Mouse (Mus musculus) urinary bladder, postnatal 25 days (tissue): Measurements from ENCODE around the gene Rtf2.

Source experiments
- DNase-seq: peaks from one replicate; pipeline ENCODE4 v3.0.0; 2022; ENCODE audit warnings: low spot score

Rtf2 gene

DNA sequence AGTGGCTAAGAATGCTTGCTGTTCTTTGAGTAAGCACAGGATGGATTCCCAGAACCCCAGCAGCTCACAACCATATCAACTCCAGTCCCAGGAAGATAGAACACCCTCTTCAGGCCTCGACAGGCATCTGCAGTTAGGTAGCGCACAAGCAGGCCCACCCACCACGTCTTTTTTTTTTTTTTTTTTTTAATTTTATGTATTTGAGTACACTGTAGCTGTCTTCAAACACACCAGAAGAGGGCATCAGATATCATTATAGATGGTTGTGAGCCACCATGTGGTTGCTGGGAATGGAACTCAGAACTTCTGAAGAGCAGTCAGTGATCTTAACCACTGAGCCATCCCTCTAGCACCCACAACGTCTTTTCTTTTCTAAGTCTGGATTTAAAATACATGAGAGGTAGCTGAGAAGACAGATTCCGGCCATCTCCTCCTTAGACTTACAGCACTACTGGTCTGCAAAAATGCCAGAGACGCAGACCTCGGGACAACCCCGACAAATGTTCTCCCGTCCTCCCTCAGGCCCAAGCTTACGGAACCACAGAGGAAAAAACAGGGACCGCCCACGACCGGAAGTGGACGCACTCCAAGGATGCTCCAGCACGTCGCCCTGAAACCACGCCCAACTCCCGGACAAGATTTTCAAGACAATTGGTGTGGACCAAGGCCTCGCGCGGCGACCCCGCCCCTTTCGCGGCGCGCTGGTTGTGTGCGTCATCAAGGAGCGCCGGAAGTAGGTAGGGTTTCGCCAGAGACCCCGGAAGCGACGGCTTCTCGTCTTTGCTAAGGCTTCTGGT, at the start of gene Rtf2:
TSS of gene Rtf2 (plus strand) at position 714 of the 797 bp plus-strand sequence.
- DNase-seq: peak; percentile 99

DNA sequence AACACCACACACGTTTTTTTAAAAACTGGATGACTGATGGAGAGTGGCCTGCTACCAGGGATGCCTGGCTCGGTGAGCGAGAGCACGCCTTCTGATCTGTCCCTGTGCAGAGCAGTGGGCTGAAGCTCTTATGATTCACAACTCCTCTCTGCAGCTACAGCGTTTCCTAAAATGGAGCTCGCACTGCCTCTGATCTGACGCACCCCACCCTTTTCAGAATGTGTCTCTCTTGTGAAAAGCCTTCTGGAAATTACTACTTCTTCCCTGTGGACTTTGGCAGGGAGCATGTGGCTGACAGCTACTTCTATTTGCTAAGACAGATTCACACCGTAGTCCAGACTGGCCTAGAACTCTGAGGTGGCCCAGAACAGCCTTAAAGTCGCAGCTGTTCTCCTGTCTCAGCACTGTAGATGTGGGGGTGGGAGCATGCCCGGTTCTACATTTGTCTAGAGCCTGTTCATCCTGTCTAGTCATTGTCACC, 48.3 kb upstream of the Rtf2 start:
- no peak for DNase-seq

DNA sequence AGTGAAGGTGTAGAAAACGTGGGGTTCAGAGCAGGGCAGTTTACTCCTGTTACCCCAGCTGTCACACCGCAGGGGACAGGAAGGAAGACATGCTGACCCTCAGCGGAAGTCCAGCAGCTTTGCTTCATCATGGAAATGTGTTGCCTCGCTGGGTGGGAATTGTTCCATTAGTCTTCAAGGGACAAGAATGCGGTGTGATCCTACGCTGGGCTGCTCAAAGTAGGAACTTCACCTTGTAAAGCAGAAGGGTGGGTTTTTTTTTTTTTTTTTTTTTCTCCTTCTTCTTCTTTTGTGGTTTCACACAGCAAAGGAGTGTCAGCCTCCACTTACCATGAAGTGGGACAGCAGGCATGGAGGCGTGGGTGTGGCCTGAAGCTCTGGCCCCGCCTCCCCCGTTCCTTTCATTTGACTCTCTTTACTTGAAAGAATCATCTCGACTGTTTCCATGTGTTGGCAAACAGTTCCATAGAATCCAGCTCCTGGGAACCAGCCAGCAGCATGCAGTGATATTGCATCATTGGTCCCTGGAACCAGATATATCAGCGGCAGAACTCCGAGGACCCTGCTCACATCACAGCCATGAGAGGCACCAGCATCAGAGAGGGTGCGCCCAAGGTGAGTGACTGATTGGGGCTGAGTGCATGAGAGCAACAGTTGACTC, 46.8 kb upstream of the Rtf2 start, which contains the start of gene Cass4:
TSS of gene Cass4 (plus strand) at position 404 of the 661 bp plus-strand sequence.
- DNase-seq: no peak

DNA sequence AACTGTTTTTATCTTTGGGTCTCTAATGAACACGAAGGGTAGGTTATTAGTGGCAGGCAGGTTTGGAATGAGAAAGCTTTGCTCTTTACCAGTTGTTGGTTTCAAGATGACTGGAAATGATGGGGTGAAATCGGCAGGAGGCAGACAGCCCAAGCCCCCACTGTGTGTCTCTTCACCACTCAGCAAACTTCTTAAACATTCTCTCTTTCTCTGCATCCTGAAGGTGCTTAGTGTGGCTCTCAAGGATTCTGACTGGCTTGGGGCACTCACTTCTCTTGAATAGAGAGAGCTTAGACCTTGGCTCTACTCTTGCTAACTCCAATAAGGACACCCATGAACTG, 46.3 kb upstream of the Rtf2 start:
- DNase-seq: no peak

GRCm38 (mm10) chr2:172394671-172395070, 45.7 kb upstream of the Rtf2 start:
- DNase-seq: no peak

- no peak for DNase-seq
These were observed 44.4 kb upstream of the Rtf2 start for GRCm38 (mm10) chr2:172395961-172396360.

DNA sequence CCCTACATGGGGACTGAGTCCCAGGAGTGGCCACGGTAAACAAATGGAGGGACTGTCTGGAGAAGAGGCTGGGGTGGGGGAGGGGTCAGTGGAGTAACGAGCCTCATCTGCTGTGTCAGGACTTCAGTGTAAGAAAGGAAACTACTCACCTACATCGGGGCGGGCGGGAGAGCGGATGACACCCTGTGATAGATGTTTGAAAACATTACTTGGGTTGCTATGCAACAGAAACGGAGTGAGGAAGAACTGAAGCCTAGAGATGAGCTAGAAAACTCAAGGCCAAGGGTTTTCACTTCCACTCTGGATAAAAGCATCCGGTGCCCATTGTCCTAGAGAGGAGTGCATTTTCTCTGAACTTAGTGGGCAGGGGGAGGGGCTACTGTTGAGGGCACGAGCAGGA, 40.5 kb upstream of the Rtf2 start:
- DNase-seq: no peak

DNA sequence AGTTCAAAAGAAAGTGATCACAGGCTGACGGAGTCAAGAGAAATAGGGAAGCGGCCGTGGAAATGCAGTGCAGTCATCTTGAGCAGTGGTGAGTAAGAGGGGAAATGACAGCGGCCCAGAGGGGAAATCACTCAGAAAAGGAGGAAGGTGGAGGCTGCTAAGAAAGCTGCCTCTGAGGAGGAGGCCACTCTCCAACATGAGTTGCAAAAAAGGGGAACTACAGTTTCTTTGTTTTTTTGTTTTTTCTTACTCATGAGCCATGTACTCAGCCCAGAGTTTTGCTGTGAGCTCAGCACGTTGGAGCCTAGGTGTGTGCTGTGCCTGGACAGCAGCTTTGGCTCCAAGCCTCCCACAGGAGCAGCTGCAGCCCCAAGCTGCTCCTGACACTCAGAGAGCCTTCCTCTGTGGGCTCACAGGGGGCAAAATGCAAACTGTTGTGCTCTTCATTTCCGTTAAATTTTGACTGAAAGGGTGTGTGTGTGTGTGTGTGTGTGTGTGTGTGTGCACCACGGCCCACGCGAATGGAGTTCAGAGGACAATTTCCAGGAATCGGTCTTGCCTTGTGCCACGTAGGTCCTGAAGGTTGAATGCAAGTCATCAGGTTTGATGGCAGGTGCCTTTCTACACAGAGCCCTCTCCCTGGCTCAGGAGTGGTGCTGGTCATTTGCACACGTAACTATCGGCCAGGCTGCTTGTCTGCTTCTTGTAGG, 39.1 kb upstream of the Rtf2 start:
- no peak for DNase-seq

DNA sequence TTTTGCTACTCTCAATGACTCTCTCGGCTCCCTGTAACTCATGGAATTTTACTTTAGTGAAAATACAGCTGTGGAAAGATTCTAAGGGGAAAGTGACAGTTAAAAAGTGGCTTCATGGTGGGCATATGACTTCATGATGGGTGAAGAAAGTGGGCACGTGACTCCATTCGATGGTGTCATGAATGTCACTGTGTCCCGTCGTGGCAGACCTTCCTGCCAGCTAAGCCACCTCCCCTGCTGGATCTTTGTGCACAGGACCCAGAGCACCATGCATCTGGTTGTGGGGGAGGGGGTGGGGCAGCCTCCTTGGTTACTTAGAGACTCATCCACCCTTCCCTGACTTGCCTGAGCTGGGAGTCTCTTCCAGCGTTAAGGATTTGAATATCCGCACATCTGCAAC, 36.1 kb upstream of the Rtf2 start:
- no peak for DNase-seq

GRCm38 (mm10) chr2:172405011-172405410, 35.3 kb upstream of the Rtf2 start:
- DNase-seq: no peak

DNA sequence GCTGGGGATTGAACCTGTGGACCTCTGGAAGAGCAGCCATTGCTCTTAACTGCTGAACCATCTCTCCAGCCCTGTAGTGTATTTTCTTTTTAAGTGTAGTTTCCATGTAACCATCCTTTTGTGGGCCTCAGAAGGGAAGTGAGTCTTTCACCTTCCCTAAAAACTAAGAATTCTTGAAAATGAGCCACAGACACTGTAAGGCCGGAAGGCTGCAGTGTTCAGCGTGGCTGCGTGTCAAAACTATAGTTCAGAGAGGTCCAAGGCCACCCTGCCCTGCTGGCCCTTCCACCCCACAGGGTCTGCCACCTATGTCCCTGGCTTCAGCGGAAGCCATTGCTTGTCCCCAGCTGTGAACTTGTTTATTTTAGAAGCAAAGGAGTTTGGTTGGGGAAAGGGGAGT, 34.2 kb upstream of the Rtf2 start:
- DNase-seq: no peak

- no peak for DNase-seq
These were observed 32.9 kb upstream of the Rtf2 start for GRCm38 (mm10) chr2:172407499-172407898.

- no peak for DNase-seq
These were observed 29.7 kb upstream of the Rtf2 start for GRCm38 (mm10) chr2:172410686-172411085.

DNA sequence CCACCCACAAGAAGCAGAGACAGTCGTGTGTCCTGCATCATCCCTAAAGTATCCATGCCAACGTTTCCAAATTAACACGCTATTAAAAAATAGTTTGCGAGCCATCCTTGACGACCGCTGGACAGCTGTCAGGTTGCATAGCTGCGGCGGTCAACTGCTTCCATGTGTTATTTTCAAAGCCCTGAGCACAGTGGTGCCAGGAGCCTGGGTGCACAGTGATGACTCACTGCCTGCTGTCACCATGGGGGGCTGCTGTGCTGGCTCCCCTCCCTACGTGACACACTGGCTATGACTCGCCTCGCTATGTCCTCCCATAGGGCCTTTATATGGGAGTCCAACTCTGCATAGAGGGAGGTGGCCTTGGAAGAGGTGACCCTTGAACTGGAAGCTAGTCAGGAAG, 29.3 kb upstream of the Rtf2 start:
- DNase-seq: no peak

DNA sequence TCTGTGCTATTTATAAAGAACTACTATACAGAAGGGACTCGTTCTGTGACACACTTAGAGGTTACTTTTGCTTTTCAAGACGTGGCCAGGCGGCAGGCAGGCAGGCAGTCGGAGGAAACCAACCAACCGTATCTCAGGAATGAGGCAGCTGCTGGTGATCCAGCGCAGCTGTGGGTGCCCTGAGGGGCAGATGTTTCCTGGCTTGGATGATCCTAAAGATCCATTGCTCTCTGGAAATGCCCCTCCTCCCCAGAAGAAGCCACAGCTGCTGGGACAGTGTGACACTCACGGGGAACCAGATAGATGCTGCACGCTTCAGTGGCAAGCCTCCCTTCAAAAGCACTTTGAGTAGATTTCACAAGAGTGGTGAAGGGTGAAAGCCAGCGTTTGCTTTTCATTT, 27.9 kb upstream of the Rtf2 start:
- no peak for DNase-seq

GRCm38 (mm10) chr2:172413273-172413672, 27.1 kb upstream of the Rtf2 start:
- no peak for DNase-seq

GRCm38 (mm10) chr2:172413894-172414293, 26.5 kb upstream of the Rtf2 start:
- DNase-seq: no peak

DNA sequence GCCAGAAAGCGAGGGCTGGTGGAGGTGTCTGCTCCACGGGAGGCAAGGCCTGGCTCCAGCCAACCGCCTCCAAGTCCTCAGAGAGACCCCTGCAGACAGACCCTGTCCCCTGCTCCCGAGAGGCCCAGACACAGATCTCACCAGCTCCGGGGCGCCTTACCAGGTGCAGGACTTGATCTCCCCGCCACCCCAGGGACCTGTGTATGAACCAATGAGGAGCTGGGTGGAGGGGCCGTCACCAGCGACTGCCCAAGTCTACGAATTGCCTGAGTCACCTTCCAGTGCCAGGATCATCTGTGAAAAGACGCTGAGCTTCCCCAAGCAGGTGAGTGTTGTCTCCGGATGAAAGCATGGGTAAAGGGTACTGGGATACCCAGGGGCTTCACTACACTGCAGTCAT, 24.1 kb upstream of the Rtf2 start:
- DNase-seq: no peak

DNA sequence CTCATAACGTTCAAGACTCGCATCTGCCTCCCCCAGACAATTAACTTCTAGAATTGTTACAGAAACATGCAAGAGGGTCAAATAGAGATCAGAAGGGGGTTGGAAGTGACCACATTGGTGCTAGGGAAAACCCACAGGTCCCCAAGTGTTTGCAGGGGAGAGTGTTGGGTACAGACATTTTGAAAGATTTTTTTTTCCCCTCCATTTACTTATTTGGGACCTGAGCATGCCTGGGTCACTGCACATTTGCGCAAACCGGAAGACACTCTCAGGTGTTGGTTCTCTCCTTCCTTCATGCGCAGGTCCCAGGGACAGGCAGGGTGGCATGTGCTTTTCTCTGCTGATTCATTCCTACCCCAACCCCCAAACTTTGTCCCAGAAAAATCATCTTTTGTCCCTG, 23.5 kb upstream of the Rtf2 start:
- DNase-seq: no peak

GRCm38 (mm10) chr2:172418208-172418607, 22.1 kb upstream of the Rtf2 start:
- DNase-seq: no peak

- no peak for DNase-seq
These were observed 9.7 kb upstream of the Rtf2 start for GRCm38 (mm10) chr2:172430609-172431008.

DNA sequence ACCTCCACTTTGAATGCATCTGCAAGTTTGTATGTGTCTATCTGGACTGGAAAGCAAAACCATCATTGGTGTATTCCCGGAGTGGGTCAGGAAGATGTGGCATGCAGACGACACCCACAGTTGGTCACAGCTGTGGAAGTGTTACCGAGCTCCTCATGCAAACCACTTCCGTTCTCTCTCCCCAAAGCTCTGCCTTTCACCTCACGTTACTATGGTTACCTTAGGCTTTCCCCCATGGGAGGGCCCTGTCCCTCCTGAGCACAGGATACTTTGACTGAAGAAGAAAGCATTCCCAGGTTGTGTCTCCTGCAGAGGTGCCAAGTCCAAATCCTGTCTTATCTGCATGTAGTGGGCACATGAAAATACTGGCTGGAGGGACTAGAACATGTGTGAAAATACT, 6.6 kb upstream of the Rtf2 start:
- DNase-seq: no peak

DNA sequence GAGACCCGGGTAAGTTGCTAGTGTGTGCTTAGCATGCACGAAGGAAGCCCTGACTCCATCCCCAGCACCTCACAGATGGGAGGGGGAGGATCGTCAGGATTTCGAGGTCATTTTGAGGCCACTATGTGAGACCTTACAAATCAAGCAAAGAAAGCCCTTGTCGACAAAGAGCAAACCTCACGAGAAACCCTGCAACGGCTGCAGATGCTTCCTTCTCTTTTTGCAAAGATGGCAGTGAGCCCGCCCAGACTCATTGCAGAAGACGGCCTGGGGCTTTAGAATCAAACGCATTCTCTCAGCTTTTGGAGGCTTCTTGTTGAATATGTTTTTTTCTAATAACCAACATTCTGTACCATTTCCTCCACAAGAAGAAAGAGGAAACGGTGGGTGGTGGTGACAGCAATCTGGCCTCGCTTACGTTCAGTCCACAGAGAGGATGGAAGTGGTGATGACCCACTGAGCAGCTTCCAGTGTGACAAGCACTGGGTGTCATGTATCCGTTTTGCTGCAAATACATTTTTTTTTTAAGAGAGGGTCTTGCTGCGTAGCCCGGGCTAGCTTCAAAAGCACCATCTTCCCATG, 2.9 kb upstream of the Rtf2 start:
- no peak for DNase-seq
